Mouse (Mus musculus) kidney, postnatal 0 days (tissue): Measurements from ENCODE around the gene Hist1h2ae. TPM values are rescaled to one million over a fixed set of nuclear protein-coding genes. Genes with fewer than 3 reads are reported as not detected.

Experiments used
- ATAC-seq: fragments of 200-750 bp; cut with Nextera tagmentation; replicated peaks from 2 replicates; pipeline ENCODE4 v1.8.0; 2017; ENCODE audit warnings: low read depth, moderate number of reproducible peaks, moderate TSS enrichment, moderate library complexity; ENCODE audit not compliant: low FRiP score
- DNase-seq: peaks from one replicate; pipeline ENCODE4 v3.0.0-alpha.2; 2016; ENCODE audit warnings: low spot score
- H3K27ac ChIP-seq: fragments of 300-500 bp; sonication (generic); 2 replicates; pipeline ENCODE4 v1.5.1; 2014; ENCODE audit warnings: mild to moderate bottlenecking
- H3K27me3 ChIP-seq: fragments of 300-500 bp; sonication (generic); 2 replicates; pipeline ENCODE4 v1.6.1; 2014; ENCODE audit warnings: low read length, mixed read lengths; ENCODE audit not compliant: insufficient read depth
- H3K36me3 ChIP-seq: fragments of 300-500 bp; sonication (generic); 2 replicates; pipeline ENCODE4 v1.6.1; 2014; ENCODE audit warnings: low read length, mixed read lengths; ENCODE audit not compliant: insufficient read depth
- H3K4me1 ChIP-seq: fragments of 300-500 bp; sonication (generic); replicated peaks from 2 replicates; pipeline ENCODE4 v1.6.1; 2014; ENCODE audit warnings: antibody characterized with exemption, low read length, mixed read lengths; ENCODE audit not compliant: insufficient read depth
- H3K4me2 ChIP-seq: fragments of 300-500 bp; sonication (generic); 2 replicates; pipeline ENCODE4 v1.6.1; 2014; ENCODE audit warnings: mild to moderate bottlenecking, low read length, moderate library complexity, mixed read lengths
- H3K4me3 ChIP-seq: fragments of 300-500 bp; sonication (generic); replicated peaks from 2 replicates; pipeline ENCODE4 v1.5.1; 2014; ENCODE audit warnings: low read depth, low read length
- H3K9ac ChIP-seq: fragments of 300-500 bp; sonication (generic); 2 replicates; pipeline ENCODE4 v1.6.1; 2014; ENCODE audit warnings: low read depth, low read length
- H3K9me3 ChIP-seq: fragments of 300-500 bp; sonication (generic); replicated peaks from 2 replicates; pipeline ENCODE4 v1.6.1; 2016; ENCODE audit warnings: low read length, inconsistent platforms, mixed read lengths
- CTCF ChIP-seq: IDR thresholded peaks from 2 replicates; pipeline ENCODE4 v1.5.1; 2016; ENCODE audit warnings: antibody characterized with exemption, low read depth, mild to moderate bottlenecking, moderate library complexity
- WGBS: fragments of 180-500 bp; shearing (Covaris S2); extraction: QIAGEN DNeasy Blood & Tissue Kit; methylation state at CpG from one replicate; pipeline ENCODE4 v1.1.7; 2014; 5-methylcytosine and 5-hydroxymethylcytosine counted together
- polyA plus RNA-seq: library from polyadenylated mRNA; unstranded; fragments of >200 nt; fragmentation: Nextera tagmentation; extraction: Ambion mirVana; gene quantifications from 2 replicates; pipeline ENCODE4 v1.2.1, GENCODE M21; 2015

Gene Hist1h2ae
- polyA plus RNA-seq, 1 experiment from 2014 or later = 50.2 TPM

- Histone ChIP-seq H3K36me3 (no peaks in the 10 kb centered on the region), H3K27ac (no peak overlapping the region), H3K9ac (no peak overlapping the region), H3K27me3 (no peaks in the 10 kb centered on the region), H3K4me2 (peak overlapping the region; percentile 95), H3K9me3 (no peaks in the 10 kb centered on the region), H3K4me1 (no peaks in the 10 kb centered on the region), H3K4me3 (no peak overlapping the region)
- ATAC-seq = no peak
- DNase-seq = no peak
- no peak for TF ChIP-seq CTCF
- 62% methylated on average over 3 of the region's 3 CpGs for WGBS
Measured at GRCm38 (mm10) chr13:23556906-23557305, 14.1 kb downstream of the Hist1h2ae start.

DNA sequence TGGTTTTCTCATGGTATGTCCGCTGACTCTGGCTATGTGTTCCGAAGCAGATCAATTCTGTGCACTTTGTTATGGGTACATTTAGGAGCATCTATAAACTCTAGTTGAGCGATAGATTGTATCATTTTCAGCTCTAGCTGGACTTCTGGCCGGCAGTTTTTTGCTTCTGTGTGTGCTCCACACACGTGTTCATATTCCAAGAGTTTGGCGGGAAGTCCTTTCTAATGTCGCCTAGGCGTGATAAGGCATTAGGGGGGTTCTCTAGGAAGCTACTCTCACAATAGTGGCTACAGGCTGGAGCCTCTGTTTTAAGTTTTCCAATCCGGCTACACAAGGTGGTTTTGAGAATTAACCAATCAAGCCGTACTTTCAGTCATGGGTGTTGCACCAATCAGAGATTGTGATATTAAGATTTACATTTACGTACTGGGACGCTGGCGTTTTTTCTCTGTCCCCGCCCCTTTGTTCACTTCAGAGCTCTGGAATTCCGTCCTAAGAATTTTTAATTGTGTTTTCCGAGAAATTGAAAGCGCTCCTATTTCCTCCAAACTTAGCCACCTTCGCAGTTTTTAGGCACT lies 15.1 kb downstream of the Hist1h2ae start:
- H3K4me2 ChIP-seq = peak overlapping the region; percentile 95
- whole genome bisulfite sequencing = under 1% methylated on average over 18 of the region's 18 CpGs

GRCm38 (mm10) chr13:23554925-23555838 lies 15.8 kb downstream of the Hist1h2ae start:
- ATAC-seq (peak; percentile 86), DNase-seq (peak; percentile 94)
- Histone ChIP-seq H3K9ac (peak overlapping the region; percentile 88), H3K27me3 (no peaks in the 10 kb centered on the region), H3K36me3 (no peaks in the 10 kb centered on the region), H3K4me2 (peak overlapping the region; percentile 95), H3K4me1 (no peaks in the 10 kb centered on the region), H3K27ac (peak overlapping the region; percentile 98), H3K9me3 (no peaks in the 10 kb centered on the region), H3K4me3 (peak overlapping the region; percentile 44)
- TF ChIP-seq CTCF = no peak
- WGBS = under 1% methylated on average over 54 of the region's 54 CpGs

More for the DNA sequence above, 15.1 kb downstream of the Hist1h2ae start:
- Histone ChIP-seq H3K4me3 (peak overlapping the region; percentile 44), H3K4me1 (no peaks in the 10 kb centered on the region), H3K9me3 (no peaks in the 10 kb centered on the region), H3K36me3 (no peaks in the 10 kb centered on the region), H3K9ac (peak overlapping the region; percentile 88), H3K27me3 (no peaks in the 10 kb centered on the region), H3K27ac (peak overlapping the region; percentile 98)
- ATAC-seq (peak; percentile 71), DNase-seq (peak; percentile 99)
- no peak for TF ChIP-seq CTCF

- no peaks in the 10 kb centered on the region for H3K36me3 ChIP-seq
- 19% methylated on average over 9 of the region's 9 CpGs for WGBS
- H3K9ac ChIP-seq = peak overlapping the region; percentile 88
- no peak for ATAC-seq
- no peak for DNase-seq
- peak overlapping the region; percentile 95 for H3K4me2 ChIP-seq
- no peaks in the 10 kb centered on the region for H3K4me1 ChIP-seq
- no peak for TF ChIP-seq CTCF
- peak overlapping the region; percentile 98 for H3K27ac ChIP-seq
- no peaks in the 10 kb centered on the region for H3K27me3 ChIP-seq
- H3K4me3 ChIP-seq = peak overlapping the region; percentile 44
- no peaks in the 10 kb centered on the region for H3K9me3 ChIP-seq
Measured at GRCm38 (mm10) chr13:23554393-23554792, 16.6 kb downstream of the Hist1h2ae start.

DNA sequence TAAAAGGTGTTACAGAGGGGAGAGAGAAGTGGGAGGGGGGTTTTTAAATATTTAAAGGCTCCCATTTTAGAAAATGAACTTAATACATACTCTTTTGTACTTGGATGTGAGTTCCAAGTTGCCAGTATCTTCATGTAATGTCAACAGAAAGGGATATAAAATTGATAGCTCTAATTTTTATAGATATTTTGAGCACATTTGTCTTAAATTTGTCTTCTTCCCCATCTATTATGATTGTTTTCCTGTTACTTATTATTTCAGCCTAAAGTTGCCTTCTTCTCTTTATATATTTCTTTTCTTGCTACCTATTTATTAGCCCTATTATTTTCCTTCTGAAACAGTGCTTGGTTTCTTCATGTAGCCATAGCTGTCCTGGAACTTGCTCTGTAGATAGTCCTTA lies 18.1 kb downstream of the Hist1h2ae start, which contains the start of gene Hist1h1d:
Gene Hist1h1d, plus strand, starts transcription at position 301 of the 400 bp plus-strand sequence.
- Histone ChIP-seq H3K4me2 (peak within 1 kb of the TSS; percentile 62; the same call in 1 of the 2 replicates), H3K36me3 (no peaks in the 10 kb centered on the region), H3K4me3 (no peak within 1 kb of the TSS), H3K27me3 (no peaks in the 10 kb centered on the region), H3K27ac (peak within 1 kb of the TSS; percentile 98), H3K4me1 (no peaks in the 10 kb centered on the region), H3K9ac (peak within 1 kb of the TSS; percentile 58; the same call in 1 of the 2 replicates), H3K9me3 (no peaks in the 10 kb centered on the region)
- TF ChIP-seq CTCF = no peak
- DNase-seq (no peak), ATAC-seq (no peak)
